Mouse (Mus musculus) kidney, embryonic 15.5 days (tissue): Measurements from ENCODE around the gene Sec24c. TPM values are rescaled to one million over a fixed set of nuclear protein-coding genes. Genes with fewer than 3 reads are reported as not detected.

Experiments
- microRNA-seq: library from miRNA; unstranded; fragments of <30 nt; microRNA quantifications from one replicate; pipeline ENCODE4, GENCODE M21; 2016
- polyA plus RNA-seq: library from polyadenylated mRNA; unstranded; fragments of >200 nt; fragmentation: Nextera tagmentation; extraction: Ambion mirVana; gene quantifications from 2 replicates; pipeline ENCODE4 v1.2.1, GENCODE M21; 2015

The Sec24c gene
- polyA plus RNA-seq, 1 experiment from 2014 or later, result 106 TPM

Small RNAs within 50 kb of the gene (microRNA-seq; reads per million reads assigned to microRNA genes)
- 0.89 reads per million for gene Mir6946

Other genes starting within 250 kb of the Sec24c start
- 0.50 and 0.82 TPM in 2 replicates for gene Cfap70, start 222.1 kb upstream of the Sec24c start, polyA plus RNA-seq
- gene Anxa7, start 194.2 kb upstream of the Sec24c start, polyA plus RNA-seq, result 38.3 and 39.9 TPM in 2 replicates
- gene Mss51, start 177.4 kb upstream of the Sec24c start, polyA plus RNA-seq, result 0.63 and 1.0 TPM in 2 replicates
- 43.1 and 44.1 TPM in 2 replicates for gene Ppp3cb, start 127.7 kb upstream of the Sec24c start, polyA plus RNA-seq
- 8.4 and 8.9 TPM in 2 replicates for gene Usp54, start 33.2 kb upstream of the Sec24c start, polyA plus RNA-seq
- gene Myoz1, start 17.8 kb upstream of the Sec24c start, polyA plus RNA-seq, result 3.2 and 5.9 TPM in 2 replicates
- gene Synpo2l, start 6.0 kb upstream of the Sec24c start, polyA plus RNA-seq, result 2.2 and 3.3 TPM in 2 replicates
- gene Fut11, start 20.7 kb downstream of the Sec24c start, polyA plus RNA-seq, result 28.5 and 29.2 TPM in 2 replicates
- gene Chchd1, start 28.7 kb downstream of the Sec24c start, polyA plus RNA-seq, result 201 and 215 TPM in 2 replicates
- 28.7 and 30.6 TPM in 2 replicates for gene Zswim8, start 33.2 kb downstream of the Sec24c start, polyA plus RNA-seq
- 27.3 and 31.6 TPM in 2 replicates for gene Ndst2, start 60.3 kb downstream of the Sec24c start, polyA plus RNA-seq
- 39.6 and 48.4 TPM in 2 replicates for gene Camk2g, start 119.8 kb downstream of the Sec24c start, polyA plus RNA-seq
- 10.7 and 12.4 TPM in 2 replicates for gene Plau, start 162.4 kb downstream of the Sec24c start, polyA plus RNA-seq